Mouse (Mus musculus) retina, postnatal 7 days (tissue): ENCODE results near the gene Ccl9.
"Not testable (repeated sequence)": the region's sequence is repeated elsewhere in the genome, so short reads cannot be mapped to it uniquely, and the experiment has no call there.

ENCODE experiments used
- DNase-seq: peaks from one replicate; pipeline ENCODE4 v3.0.0-alpha.2; 2012; ENCODE audit warnings: low read depth, low spot score

Ccl9 gene

DNA sequence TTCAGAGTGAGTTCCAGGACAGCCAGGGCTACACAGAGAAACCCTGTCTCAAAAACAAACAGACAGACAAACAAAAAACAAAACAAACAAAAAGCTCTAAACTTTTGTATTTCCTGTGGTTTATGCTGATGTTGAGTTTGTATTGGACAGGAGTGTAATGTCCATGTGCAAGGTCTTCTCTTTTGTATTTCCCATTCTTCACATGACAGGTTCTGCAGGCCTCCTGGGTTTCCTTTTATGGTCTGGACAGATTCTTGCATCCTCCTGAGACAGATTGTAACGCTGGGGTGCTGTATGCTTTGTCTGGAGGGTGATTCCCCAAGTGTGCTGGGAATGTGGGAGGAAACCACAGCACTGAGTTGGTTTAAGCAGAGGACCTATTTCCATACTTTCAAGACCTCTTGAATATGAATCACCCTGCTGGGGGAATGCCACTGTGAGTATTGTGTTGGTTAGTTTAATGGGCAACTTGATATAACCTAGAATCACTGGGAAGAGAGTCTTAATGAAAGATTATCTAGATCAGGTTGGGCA is 2.3 kb upstream of the Ccl9 start:
- DNase-seq, result no peak

DNA sequence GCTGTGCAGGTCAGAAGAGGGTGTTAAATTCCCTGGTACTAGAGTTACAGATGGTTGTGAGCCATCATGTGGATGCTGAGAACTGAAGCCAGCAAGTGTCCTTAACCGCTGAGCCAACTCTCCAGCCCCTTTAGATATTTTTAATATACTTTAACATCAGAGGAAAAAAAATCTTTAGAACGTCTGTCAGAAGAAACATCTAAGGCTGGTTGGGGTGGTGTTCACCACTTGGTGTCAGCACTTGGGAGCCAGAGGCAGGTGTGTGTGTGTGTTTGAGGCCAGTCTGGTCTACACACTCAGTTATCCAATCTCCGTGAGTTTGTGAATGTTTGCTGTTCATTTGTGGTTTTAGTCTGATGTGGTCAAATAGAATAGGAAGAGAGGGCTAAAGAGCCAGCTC is 563 bp upstream of the Ccl9 start:
- DNase-seq, result no peak

DNA sequence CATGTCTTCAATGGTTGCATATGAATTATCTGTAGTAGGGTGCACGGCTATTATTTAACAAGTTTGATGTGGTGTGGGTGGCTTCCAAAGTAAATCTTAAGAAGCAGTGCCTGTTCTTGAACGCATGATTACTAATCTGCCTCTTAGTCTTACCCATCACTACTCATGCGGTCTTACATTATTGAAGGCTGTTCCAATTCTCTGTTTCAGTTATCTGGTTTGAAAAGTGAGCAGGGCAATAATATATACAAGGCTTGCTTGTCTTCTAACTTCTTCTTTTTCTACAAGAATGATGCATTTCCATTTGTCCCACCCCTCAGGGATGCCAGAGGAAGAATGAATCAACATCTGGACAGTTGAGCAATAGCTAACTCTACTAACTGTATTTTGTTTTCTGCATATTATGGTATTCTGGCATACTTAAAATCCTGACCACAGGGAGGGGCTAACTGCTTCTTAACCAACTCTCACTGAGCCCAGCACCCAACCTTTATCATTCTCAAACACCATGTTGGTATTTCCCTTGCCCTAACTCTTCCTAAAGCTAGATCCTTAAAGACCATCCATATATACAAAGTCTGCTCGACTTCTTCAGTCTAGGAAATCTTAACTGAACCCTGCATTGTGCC is 1.4 kb downstream of the Ccl9 start:
- no peak for DNase-seq

DNA sequence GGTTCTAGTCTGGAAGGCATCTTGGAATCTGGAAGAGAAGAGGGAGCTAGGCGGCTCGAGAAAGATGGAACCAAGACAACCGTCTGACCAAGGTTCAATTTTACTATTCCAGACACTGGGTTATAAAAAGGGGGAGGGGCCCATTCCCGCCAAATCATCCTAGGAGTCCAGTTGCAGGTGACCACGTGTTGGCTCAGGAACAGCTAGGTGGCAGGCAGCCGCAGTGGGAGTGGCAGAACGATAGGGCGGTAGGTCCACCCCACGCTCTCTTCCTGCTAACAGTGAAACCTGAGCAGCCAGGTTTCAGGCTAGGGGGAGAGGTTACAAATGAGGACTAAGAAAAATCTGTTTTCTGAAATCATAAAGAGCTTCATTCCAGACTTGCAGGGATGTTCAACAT is 5.6 kb downstream of the Ccl9 start:
- no peak for DNase-seq

GRCm38 (mm10) chr11:83572223-83572622 is 6.2 kb downstream of the Ccl9 start:
- DNase-seq, result no peak

DNA sequence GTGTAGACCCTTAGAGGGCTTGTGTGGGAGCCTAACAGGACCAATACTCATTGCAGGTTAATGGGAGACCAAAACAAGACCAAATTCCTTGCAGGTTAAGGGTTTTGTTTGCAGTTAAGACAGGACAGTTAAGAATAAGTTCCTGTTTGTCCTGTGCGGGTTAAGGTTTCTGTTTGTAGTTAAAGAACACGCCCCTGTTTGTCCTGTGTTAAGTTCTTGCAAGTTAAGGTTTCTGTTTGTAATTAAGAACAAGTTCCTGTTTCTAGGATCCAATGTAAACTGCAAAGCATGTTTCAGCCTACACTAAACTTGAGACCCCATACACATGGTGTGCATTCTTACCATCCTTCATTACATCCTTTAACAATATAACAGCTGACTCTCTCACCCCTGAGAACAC is 8.2 kb downstream of the Ccl9 start:
- no peak for DNase-seq

GRCm38 (mm10) chr11:83569249-83569648 is 9.2 kb downstream of the Ccl9 start:
- DNase-seq, result no peak

- DNase-seq, result no peak
These were observed 9.7 kb downstream of the Ccl9 start for GRCm38 (mm10) chr11:83568786-83569185.

DNA sequence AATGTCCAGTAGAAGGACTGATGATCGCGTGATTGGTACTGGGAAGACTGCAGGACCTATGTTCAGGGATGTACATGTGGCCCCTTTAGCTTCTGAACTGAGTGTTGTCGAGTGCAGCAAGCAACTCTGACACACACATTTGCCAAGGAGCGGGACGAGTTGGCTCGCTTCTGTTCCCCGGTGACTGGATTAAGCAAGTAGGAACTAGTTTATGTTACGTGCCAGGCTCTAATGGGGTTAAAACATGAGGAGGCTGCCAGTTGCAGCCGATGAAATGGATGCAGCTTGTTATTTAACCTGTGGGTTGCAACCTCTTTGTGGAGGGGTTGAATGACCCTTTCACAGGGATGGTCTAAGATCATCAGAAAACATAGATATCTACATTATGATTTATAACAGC is 10.4 kb downstream of the Ccl9 start:
- DNase-seq, result no peak

DNA sequence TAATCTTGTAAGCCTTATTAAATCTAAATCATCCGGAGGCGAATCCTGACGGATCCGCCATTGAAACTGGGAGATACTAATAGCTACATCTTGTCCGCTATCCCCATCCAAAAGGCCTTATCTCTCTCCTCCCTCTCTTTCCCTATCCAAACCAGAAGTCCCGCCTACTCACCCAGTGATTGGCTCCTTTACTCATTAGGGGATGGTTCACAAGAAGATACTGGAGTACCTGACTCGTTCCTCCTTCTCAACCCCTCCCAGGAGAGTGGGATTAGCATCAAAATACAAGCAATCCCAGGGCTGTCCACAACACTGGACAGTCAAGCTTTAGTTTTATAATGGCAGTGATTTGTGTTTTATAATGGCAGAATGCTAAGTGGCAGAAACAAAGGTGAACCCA is 11.1 kb downstream of the Ccl9 start:
- DNase-seq, result no peak

DNA sequence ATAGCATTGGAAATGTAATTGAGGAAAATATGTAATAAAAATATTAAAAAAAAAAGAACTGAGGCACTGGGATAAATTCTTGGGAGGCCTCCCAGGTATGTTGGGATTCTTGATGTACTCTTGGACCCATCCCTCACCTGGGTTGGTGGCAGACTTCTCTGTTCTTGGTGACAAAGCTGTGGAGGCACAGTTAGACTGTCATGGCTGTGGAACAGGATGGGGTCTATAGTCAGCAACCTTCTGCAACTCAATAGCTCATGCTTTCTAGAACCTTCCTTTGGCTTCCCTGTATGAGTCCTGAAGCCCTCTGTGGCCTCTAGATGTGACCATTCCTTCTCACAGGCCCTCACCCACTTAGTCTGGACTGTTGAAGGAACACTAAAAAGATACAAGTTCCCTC is 11.8 kb downstream of the Ccl9 start:
- DNase-seq, result no peak

GRCm38 (mm10) chr11:83563754-83564153 is 14.7 kb downstream of the Ccl9 start:
- no peak for DNase-seq

GRCm38 (mm10) chr11:83562311-83562887 is 16.0 kb downstream of the Ccl9 start:
- DNase-seq, result no peak

- DNase-seq, result no peak
These were observed 18.0 kb downstream of the Ccl9 start for GRCm38 (mm10) chr11:83560405-83560804.

DNA sequence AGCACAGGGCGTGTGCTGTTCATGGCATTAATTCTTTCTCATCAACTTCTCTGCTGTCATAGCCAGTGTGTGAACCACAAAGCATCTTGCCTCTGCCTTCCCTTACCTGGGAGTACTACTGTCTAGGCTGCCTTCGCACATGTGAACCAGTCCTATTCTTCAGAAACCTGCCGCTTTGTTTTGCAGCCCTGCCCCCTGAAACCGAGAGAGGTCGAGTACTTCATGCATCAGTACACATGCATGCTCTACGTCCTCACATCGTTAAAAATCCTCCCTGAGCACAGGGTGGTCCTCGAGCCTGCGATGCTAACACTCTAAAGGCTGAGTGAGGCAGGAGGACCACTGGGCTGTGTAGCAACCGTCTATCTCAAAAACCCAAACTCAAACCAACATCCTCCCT is 21.4 kb downstream of the Ccl9 start:
- DNase-seq, result no peak

DNA sequence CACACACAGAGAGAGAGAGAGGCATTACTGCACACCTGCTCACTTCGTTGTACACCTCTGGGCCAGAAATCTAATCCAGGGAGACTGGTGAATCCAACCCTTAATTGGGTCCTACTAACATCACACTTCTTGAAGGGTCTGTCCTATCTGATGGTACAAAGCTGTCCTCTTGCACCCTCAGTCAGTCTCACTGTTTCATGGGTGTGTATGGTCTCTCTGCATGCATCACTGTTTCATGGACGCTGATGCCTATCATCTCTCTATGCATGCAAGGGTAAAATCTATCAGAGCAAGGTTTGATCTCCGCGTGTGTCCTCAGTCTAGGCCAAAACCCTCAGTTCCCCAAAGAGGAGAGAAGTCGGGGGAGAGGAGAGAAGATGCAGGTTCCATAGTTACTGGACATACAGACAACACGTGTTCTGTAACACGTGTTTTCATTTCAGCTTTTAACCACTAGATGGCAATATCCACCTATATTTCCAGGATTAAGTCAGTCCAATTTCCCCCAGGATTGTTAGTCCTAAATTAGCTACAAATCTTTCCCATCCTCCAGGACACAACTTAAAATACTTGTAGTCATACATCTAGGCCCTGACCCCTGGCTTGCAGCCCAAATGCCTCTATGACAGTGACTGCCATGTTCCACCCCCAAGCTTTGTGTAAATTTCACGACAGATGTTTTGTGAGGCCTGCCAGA is 22.2 kb downstream of the Ccl9 start:
- peak; percentile 66 for DNase-seq

GRCm38 (mm10) chr11:83551668-83552067 is 26.8 kb downstream of the Ccl9 start:
- no peak for DNase-seq

- DNase-seq, result not testable (repeated sequence)
These were observed 27.4 kb downstream of the Ccl9 start for GRCm38 (mm10) chr11:83551037-83551436.

DNA sequence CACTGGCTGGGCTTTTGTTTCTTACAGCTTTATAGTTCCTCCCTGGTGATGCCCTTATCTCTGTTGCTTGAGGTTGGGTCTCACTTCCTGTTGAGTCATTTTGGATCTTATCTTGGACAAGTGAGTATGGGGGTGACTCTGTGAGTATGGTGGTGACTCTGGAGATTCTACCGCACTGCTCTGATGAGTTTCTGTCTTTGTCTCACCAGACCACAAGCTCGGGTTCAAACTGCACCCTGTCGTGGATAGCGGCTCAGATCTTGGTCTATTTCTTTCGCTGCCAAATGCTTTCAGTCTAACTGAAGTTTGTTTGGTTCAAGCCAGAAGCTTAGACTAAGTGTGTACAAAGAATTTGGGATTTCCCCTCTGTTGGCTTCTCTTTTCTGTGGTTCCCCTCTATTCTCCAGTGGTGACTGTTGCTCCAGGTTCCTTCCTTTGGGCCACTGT is 28.2 kb downstream of the Ccl9 start:
- DNase-seq, result no peak

DNA sequence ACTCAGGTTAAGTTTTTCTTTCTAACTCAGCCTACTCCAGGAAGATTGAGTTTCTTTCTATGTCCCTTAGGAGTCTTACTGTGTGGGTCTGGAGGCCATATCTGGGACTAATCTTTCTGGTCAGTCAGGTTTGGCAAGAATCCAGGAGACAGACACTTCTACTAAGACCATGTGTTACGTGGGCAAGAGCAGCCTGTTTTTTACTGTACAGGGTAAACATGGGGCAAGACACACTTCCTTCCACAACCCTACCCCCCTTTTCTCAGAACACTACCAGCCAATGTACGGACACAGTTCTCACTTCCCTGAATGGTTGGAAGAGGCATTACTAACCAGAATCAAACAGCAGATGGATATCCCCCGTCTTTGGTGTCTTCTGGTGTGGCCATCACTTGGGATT is 34.2 kb downstream of the Ccl9 start:
- no peak for DNase-seq

DNA sequence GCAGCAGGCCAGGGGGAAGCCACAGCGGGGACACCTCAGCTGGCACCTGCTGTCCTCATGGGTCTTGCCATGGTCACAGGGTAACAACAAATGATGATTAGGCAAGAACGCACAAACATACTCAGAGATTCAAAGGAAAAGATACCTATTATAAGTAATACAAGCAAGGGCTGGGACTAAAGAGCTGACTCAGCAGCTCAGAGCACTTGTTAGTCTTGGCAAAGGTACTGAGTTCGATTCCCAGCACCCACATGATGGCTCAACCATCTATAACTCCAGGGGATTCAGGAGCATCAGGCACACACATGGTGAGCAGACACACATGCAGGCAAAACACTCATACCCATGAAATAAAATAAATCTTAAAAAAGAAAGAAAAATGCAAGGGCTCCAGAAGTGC is 37.0 kb downstream of the Ccl9 start:
- DNase-seq, result no peak

- no peak for DNase-seq
These were observed 37.5 kb downstream of the Ccl9 start for GRCm38 (mm10) chr11:83540931-83541330.
